Mouse (Mus musculus): ENCODE results near the gene Camta1. TPM values are rescaled to one million over a fixed set of nuclear protein-coding genes. Genes with fewer than 3 reads are reported as not detected.

Camta1 gene
- polyA plus RNA-seq, 1 experiment: 27.1 TPM

- no peaks in the 10 kb centered on the region for H3K4me1 ChIP-seq (replicated peaks; ENCODE audit: control insufficient read depth, insufficient read depth, low read length)
- H3K36me3 ChIP-seq (ENCODE audit: control insufficient read depth, insufficient read depth, low read length): no peaks in the 10 kb centered on the region
- H3K27me3 ChIP-seq (ENCODE audit: control insufficient read depth, insufficient read depth, low read length): no peaks in the 10 kb centered on the region
- H3K4me3 ChIP-seq (ENCODE audit: control insufficient read depth, insufficient read depth, low read length): no peak overlapping the region
- TF ChIP-seq POLR2A (IDR thresholded peaks at IDR 0.05; ENCODE audit: control insufficient read depth, extremely low read depth, insufficient read depth, low read length, poor library complexity): no peak
- no peak for TF ChIP-seq CTCF (IDR thresholded peaks at IDR 0.05; ENCODE audit: borderline replicate concordance, control insufficient read depth, extremely low read depth, insufficient read depth, low read length, poor library complexity)
- DNase-seq: no peak
- WGBS: 96% methylated on average over 15 of the region's 15 CpGs
- H3K27ac ChIP-seq (ENCODE audit: control insufficient read depth, insufficient read depth, low read length): no peak overlapping the region
These were observed 786.9 kb downstream of the Camta1 start for GRCm38 (mm10) chr4:151074817-151075216.

GRCm38 (mm10) chr4:151073108-151073744 lies 788.5 kb downstream of the Camta1 start:
- Histone ChIP-seq H3K4me3 (ENCODE audit: control insufficient read depth, insufficient read depth, low read length) (no peak overlapping the region), H3K36me3 (ENCODE audit: control insufficient read depth, insufficient read depth, low read length) (no peaks in the 10 kb centered on the region), H3K4me1 (replicated peaks; ENCODE audit: control insufficient read depth, insufficient read depth, low read length) (no peaks in the 10 kb centered on the region), H3K27ac (ENCODE audit: control insufficient read depth, insufficient read depth, low read length) (no peak overlapping the region), H3K27me3 (ENCODE audit: control insufficient read depth, insufficient read depth, low read length) (no peaks in the 10 kb centered on the region)
- TF ChIP-seq CTCF (IDR thresholded peaks at IDR 0.05; ENCODE audit: borderline replicate concordance, control insufficient read depth, extremely low read depth, insufficient read depth, low read length, poor library complexity) (no peak), POLR2A (IDR thresholded peaks at IDR 0.05; ENCODE audit: control insufficient read depth, extremely low read depth, insufficient read depth, low read length, poor library complexity) (no peak)
- DNase-seq: peak; percentile 63
- WGBS: 44% methylated on average over 13 of the region's 13 CpGs

- DNase-seq: no peak
- Histone ChIP-seq H3K4me3 (ENCODE audit: control insufficient read depth, insufficient read depth, low read length) (no peak overlapping the region), H3K27me3 (ENCODE audit: control insufficient read depth, insufficient read depth, low read length) (no peaks in the 10 kb centered on the region), H3K36me3 (ENCODE audit: control insufficient read depth, insufficient read depth, low read length) (no peaks in the 10 kb centered on the region), H3K27ac (ENCODE audit: control insufficient read depth, insufficient read depth, low read length) (no peak overlapping the region), H3K4me1 (replicated peaks; ENCODE audit: control insufficient read depth, insufficient read depth, low read length) (no peaks in the 10 kb centered on the region)
- WGBS: 33% methylated on average over 7 of the region's 7 CpGs
- TF ChIP-seq POLR2A (IDR thresholded peaks at IDR 0.05; ENCODE audit: control insufficient read depth, extremely low read depth, insufficient read depth, low read length, poor library complexity) (no peak), CTCF (IDR thresholded peaks at IDR 0.05; ENCODE audit: borderline replicate concordance, control insufficient read depth, extremely low read depth, insufficient read depth, low read length, poor library complexity) (no peak)
These were observed 790.7 kb downstream of the Camta1 start for GRCm38 (mm10) chr4:151070962-151071361.

- H3K27me3 ChIP-seq (ENCODE audit: control insufficient read depth, insufficient read depth, low read length): no peaks in the 10 kb centered on the region
- H3K4me1 ChIP-seq (replicated peaks; ENCODE audit: control insufficient read depth, insufficient read depth, low read length): no peaks in the 10 kb centered on the region
- TF ChIP-seq POLR2A (IDR thresholded peaks at IDR 0.05; ENCODE audit: control insufficient read depth, extremely low read depth, insufficient read depth, low read length, poor library complexity) (no peak), CTCF (IDR thresholded peaks at IDR 0.05; ENCODE audit: borderline replicate concordance, control insufficient read depth, extremely low read depth, insufficient read depth, low read length, poor library complexity) (no peak)
- no peak overlapping the region for H3K27ac ChIP-seq (ENCODE audit: control insufficient read depth, insufficient read depth, low read length)
- H3K36me3 ChIP-seq (ENCODE audit: control insufficient read depth, insufficient read depth, low read length): no peaks in the 10 kb centered on the region
- WGBS: 36% methylated on average over 4 of the region's 4 CpGs
- H3K4me3 ChIP-seq (ENCODE audit: control insufficient read depth, insufficient read depth, low read length): no peak overlapping the region
- no peak for DNase-seq
These were observed 792.9 kb downstream of the Camta1 start for GRCm38 (mm10) chr4:151068751-151069150.

- Histone ChIP-seq H3K4me1 (replicated peaks; ENCODE audit: control insufficient read depth, insufficient read depth, low read length) (peaks cover 3% of the 10 kb centered on the region), H3K27me3 (ENCODE audit: control insufficient read depth, insufficient read depth, low read length) (no peaks in the 10 kb centered on the region), H3K36me3 (ENCODE audit: control insufficient read depth, insufficient read depth, low read length) (no peaks in the 10 kb centered on the region), H3K27ac (ENCODE audit: control insufficient read depth, insufficient read depth, low read length) (no peak overlapping the region), H3K4me3 (ENCODE audit: control insufficient read depth, insufficient read depth, low read length) (no peak overlapping the region)
- TF ChIP-seq POLR2A (IDR thresholded peaks at IDR 0.05; ENCODE audit: control insufficient read depth, extremely low read depth, insufficient read depth, low read length, poor library complexity) (no peak), CTCF (IDR thresholded peaks at IDR 0.05; ENCODE audit: borderline replicate concordance, control insufficient read depth, extremely low read depth, insufficient read depth, low read length, poor library complexity) (no peak)
- no peak for DNase-seq
- WGBS: 97% methylated on average over 4 of the region's 4 CpGs
These were observed 802.1 kb downstream of the Camta1 start for GRCm38 (mm10) chr4:151059566-151059965.

GRCm38 (mm10) chr4:151058634-151059033 lies 803.0 kb downstream of the Camta1 start:
- 96% methylated on average over 4 of the region's 4 CpGs for WGBS
- H3K36me3 ChIP-seq (ENCODE audit: control insufficient read depth, insufficient read depth, low read length): no peaks in the 10 kb centered on the region
- no peak for DNase-seq
- TF ChIP-seq CTCF (IDR thresholded peaks at IDR 0.05; ENCODE audit: borderline replicate concordance, control insufficient read depth, extremely low read depth, insufficient read depth, low read length, poor library complexity) (no peak), POLR2A (IDR thresholded peaks at IDR 0.05; ENCODE audit: control insufficient read depth, extremely low read depth, insufficient read depth, low read length, poor library complexity) (no peak)
- H3K27ac ChIP-seq (ENCODE audit: control insufficient read depth, insufficient read depth, low read length): no peak overlapping the region
- H3K4me3 ChIP-seq (ENCODE audit: control insufficient read depth, insufficient read depth, low read length): no peak overlapping the region
- H3K27me3 ChIP-seq (ENCODE audit: control insufficient read depth, insufficient read depth, low read length): no peaks in the 10 kb centered on the region
- H3K4me1 ChIP-seq (replicated peaks; ENCODE audit: control insufficient read depth, insufficient read depth, low read length): peaks cover 3% of the 10 kb centered on the region
